Mouse (Mus musculus) neutrophil, adult 5-6 weeks (primary cell): ENCODE results near the gene Wdr5. TPM values are rescaled to one million over a fixed set of nuclear protein-coding genes. Genes with fewer than 3 reads are reported as not detected.
"Not testable (repeated sequence)": the region's sequence is repeated elsewhere in the genome, so short reads cannot be mapped to it uniquely, and the experiment has no call there.

Experiments used
- ATAC-seq: fragments of 151-379, 151-347 bp; 2 replicates; pipeline ENCODE4 v1.8.0; 2017; ENCODE audit warnings: mild to moderate bottlenecking, moderate TSS enrichment; ENCODE audit not compliant: insufficient number of reproducible peaks, poor library complexity, low FRiP score, severe bottlenecking; ENCODE audit errors: extremely low read depth
- total RNA-seq: library from RNA; stranded (forward); fragments of 200-1000 nt; gene quantifications from 2 replicates; pipeline ENCODE4 v1.2.3, GENCODE M21; 2017

The Wdr5 gene
- total RNA-seq, 1 experiment from 2014 or later: 36.8 TPM

- peak; percentile 72; the same call in 1 of the 2 replicates for ATAC-seq
Observed at GRCm38 (mm10) chr2:27493971-27494370, 21.0 kb upstream of the Wdr5 start.

GRCm38 (mm10) chr2:27496391-27497028 lies 18.4 kb upstream of the Wdr5 start:
- no peak for ATAC-seq

- no peak for ATAC-seq
Observed at GRCm38 (mm10) chr2:27504113-27504885, 10.7 kb upstream of the Wdr5 start.

GRCm38 (mm10) chr2:27505539-27505938 lies 9.4 kb upstream of the Wdr5 start:
- ATAC-seq: no peak

- not testable (repeated sequence) for ATAC-seq
Observed at GRCm38 (mm10) chr2:27506658-27507057, 8.3 kb upstream of the Wdr5 start.

GRCm38 (mm10) chr2:27507562-27507961 lies 7.4 kb upstream of the Wdr5 start, which contains the start of gene Brd3:
Gene Brd3, minus strand, starts transcription at chr2:27507662.
- ATAC-seq: no peak

GRCm38 (mm10) chr2:27510706-27511105 lies 4.3 kb upstream of the Wdr5 start:
- no peak for ATAC-seq

GRCm38 (mm10) chr2:27512909-27513308 lies 2.0 kb upstream of the Wdr5 start:
- ATAC-seq: peak; percentile 21

- ATAC-seq: no peak
Observed at GRCm38 (mm10) chr2:27513861-27514260, 1.1 kb upstream of the Wdr5 start.

GRCm38 (mm10) chr2:27515341-27516166 lies 597 bp downstream of the Wdr5 start:
- ATAC-seq: no peak

GRCm38 (mm10) chr2:27516289-27516688 lies 1.3 kb downstream of the Wdr5 start:
- ATAC-seq: no peak

GRCm38 (mm10) chr2:27518283-27518682 lies 3.3 kb downstream of the Wdr5 start:
- no peak for ATAC-seq

GRCm38 (mm10) chr2:27538455-27539330 lies 23.7 kb downstream of the Wdr5 start:
- not testable (repeated sequence) for ATAC-seq

GRCm38 (mm10) chr2:27539336-27539735 lies 24.4 kb downstream of the Wdr5 start:
- no peak for ATAC-seq

GRCm38 (mm10) chr2:27539772-27540514 lies 25.0 kb downstream of the Wdr5 start:
- ATAC-seq: peak; percentile 80

- ATAC-seq: peak; percentile 20; the same call in 1 of the 2 replicates
Observed at GRCm38 (mm10) chr2:27540515-27540836, 25.5 kb downstream of the Wdr5 start.

- no peak for ATAC-seq
Observed at GRCm38 (mm10) chr2:27541225-27541624, 26.3 kb downstream of the Wdr5 start.

- no peak for ATAC-seq
Observed at GRCm38 (mm10) chr2:27544613-27545012, 29.7 kb downstream of the Wdr5 start.
